Mouse (Mus musculus) forebrain, embryonic 11.5 days (tissue): ENCODE results near the gene Gm10273. TPM values are rescaled to one million over a fixed set of nuclear protein-coding genes. Genes with fewer than 3 reads are reported as not detected.

ENCODE experiments used
- ATAC-seq: fragments of 200-750 bp; cut with Nextera tagmentation; replicated peaks from 2 replicates; pipeline ENCODE4 v1.8.0; 2017; ENCODE audit warnings: moderate TSS enrichment; ENCODE audit not compliant: low FRiP score
- DNase-seq: peaks from one replicate; pipeline ENCODE4 v3.0.0-alpha.2; 2017; ENCODE audit warnings: low spot score
- H3K27ac ChIP-seq: fragments of 300-500 bp; sonication (generic); 2 replicates; pipeline ENCODE4 v1.5.1; 2014; ENCODE audit warnings: low read depth, low read length
- H3K27me3 ChIP-seq: fragments of 300-500 bp; sonication (generic); 2 replicates; pipeline ENCODE4 v1.6.1; 2014; ENCODE audit warnings: mild to moderate bottlenecking, low read length, mixed read lengths; ENCODE audit not compliant: control insufficient read depth, insufficient read depth
- H3K36me3 ChIP-seq: fragments of 300-500 bp; sonication (generic); 2 replicates; pipeline ENCODE4 v1.6.1; 2014; ENCODE audit warnings: mild to moderate bottlenecking, low read length, moderate library complexity, mixed read lengths; ENCODE audit not compliant: control insufficient read depth, insufficient read depth
- H3K4me1 ChIP-seq: fragments of 300-500 bp; sonication (generic); replicated peaks from 2 replicates; pipeline ENCODE4 v1.6.1; 2014; ENCODE audit warnings: low read length, mixed read lengths; ENCODE audit not compliant: control insufficient read depth, insufficient read depth
- H3K4me2 ChIP-seq: fragments of 300-500 bp; sonication (generic); 2 replicates; pipeline ENCODE4 v1.6.1; 2014; ENCODE audit warnings: low read depth, mild to moderate bottlenecking, low read length, moderate library complexity, mixed read lengths; ENCODE audit not compliant: severe bottlenecking
- H3K4me3 ChIP-seq: fragments of 300-500 bp; sonication (generic); 2 replicates; pipeline ENCODE4 v1.5.1; 2014; ENCODE audit warnings: low read depth, low read length
- H3K9ac ChIP-seq: fragments of 300-500 bp; sonication (generic); 2 replicates; pipeline ENCODE4 v1.6.1; 2014; ENCODE audit warnings: low read length
- H3K9me3 ChIP-seq: fragments of 300-500 bp; sonication (generic); 2 replicates; pipeline ENCODE4 v1.6.1; 2016; ENCODE audit warnings: low read length, mixed read lengths; ENCODE audit not compliant: control insufficient read depth
- WGBS: fragments of 180-500 bp; shearing (Covaris S2); extraction: QIAGEN DNeasy Blood & Tissue Kit; methylation state at CpG from one replicate; pipeline ENCODE4 v1.1.7; 2014; 5-methylcytosine and 5-hydroxymethylcytosine counted together
- polyA plus RNA-seq: library from polyadenylated mRNA; unstranded; fragments of >200 nt; fragmentation: Nextera tagmentation; extraction: Ambion mirVana; gene quantifications from 2 replicates; pipeline ENCODE4 v1.2.1, GENCODE M21; 2014

Gm10273 gene
- polyA plus RNA-seq, 1 experiment from 2014 or later: 1.4 TPM

- H3K27ac ChIP-seq: no peak overlapping the region
- H3K9me3 ChIP-seq: no peaks in the 10 kb centered on the region
- 91% methylated on average over 3 of the region's 3 CpGs for WGBS
- ATAC-seq: no peak
- H3K27me3 ChIP-seq: no peaks in the 10 kb centered on the region
- no peak overlapping the region for H3K4me3 ChIP-seq
- DNase-seq: no peak
- H3K36me3 ChIP-seq: peaks cover 14% of the 10 kb centered on the region; the same call in 1 of the 2 replicates
- no peak overlapping the region for H3K4me2 ChIP-seq
- H3K9ac ChIP-seq: no peak overlapping the region
- H3K4me1 ChIP-seq: no peaks in the 10 kb centered on the region
These were observed 30.9 kb upstream of the Gm10273 start for GRCm38 (mm10) chr10:59364551-59364950.

- ATAC-seq: no peak
- H3K27me3 ChIP-seq: no peaks in the 10 kb centered on the region
- no peak overlapping the region for H3K4me3 ChIP-seq
- no peaks in the 10 kb centered on the region for H3K9me3 ChIP-seq
- 85% methylated on average over 5 of the region's 5 CpGs for WGBS
- H3K36me3 ChIP-seq: peaks cover 12% of the 10 kb centered on the region; the same call in 1 of the 2 replicates
- no peak overlapping the region for H3K4me2 ChIP-seq
- no peak overlapping the region for H3K27ac ChIP-seq
- H3K4me1 ChIP-seq: no peaks in the 10 kb centered on the region
- H3K9ac ChIP-seq: no peak overlapping the region
- no peak for DNase-seq
These were observed 29.4 kb upstream of the Gm10273 start for GRCm38 (mm10) chr10:59365804-59366589.

GRCm38 (mm10) chr10:59366746-59367145, 28.7 kb upstream of the Gm10273 start:
- no peak overlapping the region for H3K27ac ChIP-seq
- DNase-seq (no peak), ATAC-seq (no peak)
- no peak overlapping the region for H3K4me2 ChIP-seq
- no peaks in the 10 kb centered on the region for H3K4me1 ChIP-seq
- peaks cover 12% of the 10 kb centered on the region; the same call in 1 of the 2 replicates for H3K36me3 ChIP-seq
- 95% methylated on average over 4 of the region's 4 CpGs for WGBS
- H3K9ac ChIP-seq: no peak overlapping the region
- no peaks in the 10 kb centered on the region for H3K9me3 ChIP-seq
- no peaks in the 10 kb centered on the region for H3K27me3 ChIP-seq
- no peak overlapping the region for H3K4me3 ChIP-seq

- Histone ChIP-seq H3K27me3 (no peaks in the 10 kb centered on the region), H3K9ac (no peak overlapping the region), H3K27ac (no peak overlapping the region), H3K36me3 (peaks cover 12% of the 10 kb centered on the region; the same call in 1 of the 2 replicates), H3K4me2 (no peak overlapping the region), H3K9me3 (no peaks in the 10 kb centered on the region), H3K4me3 (no peak overlapping the region), H3K4me1 (no peaks in the 10 kb centered on the region)
- no peak for ATAC-seq
- WGBS: 90% methylated on average over 4 of the region's 4 CpGs
- no peak for DNase-seq
These were observed 28.2 kb upstream of the Gm10273 start for GRCm38 (mm10) chr10:59367206-59367605.

DNA sequence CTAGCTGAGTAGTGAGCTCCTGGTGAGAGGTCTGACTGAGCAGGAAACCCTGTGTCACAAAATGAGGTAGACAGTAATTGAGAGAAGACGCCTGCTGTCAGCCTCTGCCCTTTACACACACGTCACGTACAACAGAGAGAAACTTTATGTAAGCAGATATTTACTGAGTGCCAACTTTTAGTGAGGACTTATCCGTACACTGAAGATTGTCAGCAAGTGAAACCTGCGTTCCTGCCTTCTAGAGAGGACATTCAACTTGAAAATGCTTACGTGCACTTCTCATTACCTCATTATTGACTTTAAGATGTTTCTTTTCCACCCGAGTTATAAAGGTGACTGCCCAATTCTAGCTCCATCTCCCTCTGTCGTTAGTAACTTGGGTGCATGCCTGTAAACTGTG, 26.7 kb upstream of the Gm10273 start:
- no peak for ATAC-seq

GRCm38 (mm10) chr10:59369426-59369825, 26.0 kb upstream of the Gm10273 start:
- 95% methylated on average over 9 of the region's 9 CpGs for WGBS
- Histone ChIP-seq H3K27ac (no peak overlapping the region), H3K4me2 (no peak overlapping the region), H3K4me1 (no peaks in the 10 kb centered on the region), H3K9me3 (no peaks in the 10 kb centered on the region), H3K36me3 (peaks cover 9% of the 10 kb centered on the region; the same call in 1 of the 2 replicates), H3K27me3 (no peaks in the 10 kb centered on the region), H3K4me3 (no peak overlapping the region), H3K9ac (no peak overlapping the region)
- no peak for ATAC-seq
- no peak for DNase-seq

More for the DNA sequence above, 26.7 kb upstream of the Gm10273 start:
- Histone ChIP-seq H3K27me3 (no peaks in the 10 kb centered on the region), H3K4me3 (no peak overlapping the region), H3K4me1 (no peaks in the 10 kb centered on the region), H3K4me2 (no peak overlapping the region), H3K9me3 (no peaks in the 10 kb centered on the region), H3K36me3 (peaks cover 9% of the 10 kb centered on the region; the same call in 1 of the 2 replicates), H3K27ac (no peak overlapping the region), H3K9ac (no peak overlapping the region)
- WGBS: 90% methylated on average over 8 of the region's 8 CpGs
- no peak for DNase-seq

DNA sequence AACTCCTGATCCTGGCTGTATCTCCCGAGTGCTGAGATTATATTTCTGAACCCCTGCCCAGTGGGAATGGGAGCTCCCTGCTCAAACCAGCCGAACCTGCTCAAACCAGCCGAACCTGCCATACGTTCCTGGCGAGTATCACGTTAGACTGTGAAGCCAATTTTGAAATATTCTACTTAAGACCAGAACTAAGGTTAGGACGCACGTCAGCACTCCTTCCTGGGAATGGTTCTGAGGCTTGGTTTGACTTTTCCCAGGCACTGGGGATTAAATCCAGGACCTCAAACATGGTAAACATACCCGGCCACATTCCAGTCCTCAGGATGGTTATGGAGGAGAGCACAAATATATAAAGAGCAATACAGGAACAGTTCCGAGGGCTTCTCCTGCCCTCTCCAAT, 17.5 kb upstream of the Gm10273 start:
- Histone ChIP-seq H3K9me3 (no peaks in the 10 kb centered on the region), H3K4me1 (no peaks in the 10 kb centered on the region), H3K27me3 (no peaks in the 10 kb centered on the region), H3K4me2 (no peak overlapping the region), H3K27ac (no peak overlapping the region), H3K4me3 (no peak overlapping the region), H3K9ac (no peak overlapping the region), H3K36me3 (peaks cover 2% of the 10 kb centered on the region; the same call in 1 of the 2 replicates)
- 95% methylated on average over 10 of the region's 10 CpGs for WGBS
- no peak for DNase-seq
- no peak for ATAC-seq

- DNase-seq (no peak), ATAC-seq (no peak)
- no peak overlapping the region for H3K4me2 ChIP-seq
- H3K36me3 ChIP-seq: no peaks in the 10 kb centered on the region
- H3K4me1 ChIP-seq: no peaks in the 10 kb centered on the region
- no peak overlapping the region for H3K4me3 ChIP-seq
- no peaks in the 10 kb centered on the region for H3K27me3 ChIP-seq
- WGBS: 92% methylated on average over 4 of the region's 4 CpGs
- H3K9me3 ChIP-seq: no peaks in the 10 kb centered on the region
- no peak overlapping the region for H3K27ac ChIP-seq
- no peak overlapping the region for H3K9ac ChIP-seq
These were observed 16.7 kb upstream of the Gm10273 start for GRCm38 (mm10) chr10:59378728-59379127.

- Histone ChIP-seq H3K27me3 (no peaks in the 10 kb centered on the region), H3K4me1 (no peaks in the 10 kb centered on the region), H3K27ac (no peak overlapping the region), H3K36me3 (no peaks in the 10 kb centered on the region), H3K9ac (no peak overlapping the region), H3K4me3 (no peak overlapping the region), H3K4me2 (no peak overlapping the region), H3K9me3 (no peaks in the 10 kb centered on the region)
- no peak for DNase-seq
- 54% methylated on average over 3 of the region's 3 CpGs for WGBS
- no peak for ATAC-seq
These were observed 15.5 kb upstream of the Gm10273 start for GRCm38 (mm10) chr10:59379927-59380326.
